Mouse (Mus musculus): ENCODE measurements around the gene Tlcd2.

DNA sequence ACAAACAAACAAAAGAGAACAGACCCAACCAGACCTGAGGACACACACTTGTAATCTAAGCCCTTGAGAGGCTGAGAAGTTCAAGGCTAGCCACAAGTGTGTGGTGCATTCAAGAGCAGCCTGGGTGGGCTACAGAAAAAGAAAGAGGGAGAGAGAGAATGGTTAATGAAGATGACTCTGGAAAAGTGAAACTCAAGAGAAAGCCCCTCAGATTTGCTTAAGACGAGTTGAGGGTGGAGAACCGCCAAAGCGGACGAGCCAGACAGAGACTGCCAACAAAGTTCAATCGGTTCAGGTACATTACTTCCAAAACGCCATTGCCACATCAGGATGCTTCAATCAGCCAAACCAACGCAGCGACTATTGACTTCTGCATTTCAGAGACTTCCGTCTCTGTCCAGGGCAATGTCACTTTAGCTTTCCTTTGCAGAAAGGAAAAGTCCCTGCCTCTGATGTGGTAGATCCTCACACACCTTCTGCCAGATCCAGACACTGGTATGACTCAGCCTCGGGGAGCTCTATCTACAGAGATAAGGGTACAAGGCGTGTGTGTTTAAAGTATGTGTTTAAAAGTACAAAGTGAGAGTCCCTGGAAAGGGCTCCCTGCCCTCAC lies 11.1 kb downstream of the Tlcd2 start:
- no peak for TF ChIP-seq POLR2A (IDR thresholded peaks at IDR 0.05; ENCODE audit: low read depth, low read length)
- no peak for TF ChIP-seq CTCF (IDR thresholded peaks at IDR 0.05; ENCODE audit: borderline replicate concordance, insufficient read depth, low read length)
